Mouse (Mus musculus): Measurements from ENCODE around the gene Pir.

Gene Pir

GRCm38 (mm10) chrX:164269285-164269761 is at the start of gene Pir:
Gene Pir, plus strand, starts transcription at chrX:164269371.
- peak; percentile 43 to 66 for DNase-seq

- peak in 1 of 2 experiments; percentile 25 for DNase-seq
Observed at GRCm38 (mm10) chrX:164221989-164222388, 47.2 kb upstream of the Pir start.

GRCm38 (mm10) chrX:164233380-164233779 is 35.8 kb upstream of the Pir start:
- peak in 1 of 2 experiments; percentile 10 for DNase-seq

- no peak for DNase-seq
Observed at GRCm38 (mm10) chrX:164245714-164246113, 23.5 kb upstream of the Pir start.

GRCm38 (mm10) chrX:164246722-164247121 is 22.4 kb upstream of the Pir start:
- DNase-seq: no peak

GRCm38 (mm10) chrX:164256527-164256926 is 12.6 kb upstream of the Pir start:
- no peak for DNase-seq

- DNase-seq: no peak
Observed at GRCm38 (mm10) chrX:164258057-164258456, 11.1 kb upstream of the Pir start, which contains the start of gene Bmx. Gene Bmx, minus strand, starts transcription at chrX:164258193.

GRCm38 (mm10) chrX:164258662-164259061 is 10.5 kb upstream of the Pir start:
- DNase-seq: no peak

- DNase-seq: no peak
Observed at GRCm38 (mm10) chrX:164262286-164262685, 6.9 kb upstream of the Pir start.

- DNase-seq: no peak
Observed at GRCm38 (mm10) chrX:164264861-164265260, 4.3 kb upstream of the Pir start.

- DNase-seq: no peak
Observed at GRCm38 (mm10) chrX:164270603-164271002, 1.4 kb downstream of the Pir start.

- DNase-seq: no peak
Observed at GRCm38 (mm10) chrX:164275536-164275935, 6.4 kb downstream of the Pir start.

GRCm38 (mm10) chrX:164280918-164281647 is 11.9 kb downstream of the Pir start:
- DNase-seq: no peak

- DNase-seq: no peak
Observed at GRCm38 (mm10) chrX:164283808-164284207, 14.6 kb downstream of the Pir start.

GRCm38 (mm10) chrX:164287077-164287476 is 17.9 kb downstream of the Pir start:
- DNase-seq: peak in 1 of 2 experiments; percentile 53

- no peak for DNase-seq
Observed at GRCm38 (mm10) chrX:164291147-164291546, 22.0 kb downstream of the Pir start.

GRCm38 (mm10) chrX:164306250-164306649 is 37.1 kb downstream of the Pir start:
- no peak for DNase-seq

- no peak for DNase-seq
Observed at GRCm38 (mm10) chrX:164313876-164314275, 44.7 kb downstream of the Pir start.

- DNase-seq: no peak
Observed at GRCm38 (mm10) chrX:164318554-164318953, 49.4 kb downstream of the Pir start.

GRCm38 (mm10) chrX:164320031-164320430 is 50.9 kb downstream of the Pir start:
- no peak for DNase-seq

- no peak for DNase-seq
Observed at GRCm38 (mm10) chrX:164322492-164322891, 53.3 kb downstream of the Pir start.

- DNase-seq: no peak
Observed at GRCm38 (mm10) chrX:164323391-164323913, 54.3 kb downstream of the Pir start.

GRCm38 (mm10) chrX:164330351-164330750 is 61.2 kb downstream of the Pir start:
- DNase-seq: no peak

- no peak for DNase-seq
Observed at GRCm38 (mm10) chrX:164330766-164331165, 61.6 kb downstream of the Pir start.

Measured in kidney, postnatal 25 days (tissue).